ENCODE assay signal across 8 mouse cellular contexts in the genomic region with DNA sequence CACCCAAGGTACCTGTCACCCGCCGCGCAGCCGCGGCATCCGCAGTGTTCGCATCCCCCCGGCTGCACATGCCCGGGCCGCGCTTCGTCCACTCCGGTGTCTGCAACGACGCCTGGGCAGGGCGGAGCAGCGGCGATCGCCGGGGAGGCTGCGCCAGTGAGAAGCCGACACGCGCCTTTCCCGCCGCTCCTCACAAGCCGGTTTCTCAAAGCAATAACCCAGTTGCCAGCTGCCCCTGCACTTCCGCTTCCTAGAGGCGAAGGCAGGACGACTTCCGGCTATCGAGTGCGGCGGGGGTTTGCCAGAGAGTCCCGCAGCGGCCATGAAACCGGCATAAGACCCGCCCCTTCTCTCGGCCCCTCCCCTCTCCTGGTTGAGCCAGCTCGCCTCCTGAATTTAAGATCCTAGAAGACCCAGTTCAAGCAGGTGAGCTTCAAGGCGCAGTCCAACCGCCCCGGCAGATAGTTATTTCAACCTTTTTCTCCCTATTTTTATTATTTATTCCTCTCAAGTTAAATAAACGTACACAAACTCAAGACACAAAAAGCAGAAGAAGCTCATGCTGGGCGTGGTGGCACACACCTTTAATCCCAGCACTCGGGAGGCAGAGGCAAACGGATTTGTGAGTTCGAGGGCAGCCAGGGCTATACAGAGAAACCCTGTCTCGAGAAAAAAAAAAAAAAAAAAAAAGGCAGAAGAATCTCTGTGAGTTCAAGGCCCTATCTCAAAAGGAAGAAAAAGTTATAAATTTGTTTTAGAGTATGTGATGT. TPM values are rescaled to one million over a fixed set of nuclear protein-coding genes. Genes with fewer than 3 reads are reported as not detected.
DNase-seq lines count a peak whose midpoint lies in the region; ATAC-seq lines count a peak whose summit lies in the region.

Uggt1 (minus strand) TSS at position 663 of the 770 bp plus-strand sequence.

- peak; percentile 97 for DNase-seq in NIH3T3 (ENCODE audit: low read depth)
- DNase-seq in cerebellum, postnatal 10 days, result peak; percentile 95 to 97
- peak; percentile 90 for DNase-seq in frontal cortex, postnatal 10 days (ENCODE audit: low spot score in 2 of 2)
- DNase-seq in layer of hippocampus, postnatal 14 days (ENCODE audit: low spot score in 2 of 2), result peak; percentile 85 to 94
- peak; percentile 94 for DNase-seq in lung, postnatal 14 days
- DNase-seq in retina, adult 2 months (ENCODE audit: low read depth, low spot score), result peak; percentile 88
- DNase-seq in thymus, postnatal 36 days, result peak; percentile 89 to 93

- H3K4me1 ChIP-seq in hindbrain, embryonic 12.5 days, result peaks cover 26% of the 10 kb centered on the region

- 3% methylated on average over 49 of the region's 49 CpGs for WGBS in hindbrain, embryonic 12.5 days

- peak within 1 kb of the TSS; percentile 92 for H3K27ac ChIP-seq in hindbrain, embryonic 12.5 days

- H3K9me3 ChIP-seq in hindbrain, embryonic 12.5 days (replicated peaks), result no peaks in the 10 kb centered on the region

- H3K4me2 ChIP-seq in hindbrain, embryonic 12.5 days (replicated peaks), result peak within 1 kb of the TSS; percentile 86

- no peaks in the 10 kb centered on the region for H3K36me3 ChIP-seq in hindbrain, embryonic 12.5 days

- H3K9ac ChIP-seq in hindbrain, embryonic 12.5 days, result peak within 1 kb of the TSS; percentile 89

- H3K27me3 ChIP-seq in hindbrain, embryonic 12.5 days, result no peaks in the 10 kb centered on the region

- peak within 1 kb of the TSS; percentile 95 for H3K4me3 ChIP-seq in hindbrain, embryonic 12.5 days

- peak; percentile 98 for ATAC-seq in hindbrain, embryonic 12.5 days (ENCODE audit: low FRiP score)

RNA-seq across cellular contexts. Expression of gene Uggt1, which starts in this region (rescaled TPM):
- polyA plus RNA-seq in hindbrain, embryonic 12.5 days (2016; fragmentation: Nextera tagmentation; extraction: Ambion mirVana), result 60.2 and 61.0 TPM in 2 replicates
- total RNA-seq in layer of hippocampus, postnatal 14 days (2021), result 10 to 100 TPM; 38.3 to 44.3 TPM

Comparison
In these comparisons a context has a peak if more than half of its experiments do, and no peak if none do; other contexts are left out.
1. Peak in every context shown above with its lines: DNase-seq, ATAC-seq, H3K4me3 ChIP-seq and H3K27ac ChIP-seq.